Mouse (Mus musculus) limb, embryonic 11.5 days (tissue): ENCODE measurements at regions not wholly inside any gene's neighbourhood (a gene's known extent, or its start where the extent isn't known, plus 50 kb on each side); places are given as distances from the start of the nearest gene placed in this dataset.

Experiments used
- ATAC-seq: fragments of 200-750 bp; cut with Nextera tagmentation; 2 replicates; pipeline ENCODE4 v1.8.0; 2017; ENCODE audit warnings: low read depth; ENCODE audit not compliant: insufficient number of reproducible peaks, low FRiP score, low TSS enrichment
- DNase-seq: peaks from one replicate; pipeline ENCODE4 v3.0.0-alpha.2; 2015; ENCODE audit warnings: low spot score
- H3K27ac ChIP-seq: fragments of 300-500 bp; sonication (generic); replicated peaks from 2 replicates; pipeline ENCODE4 v1.5.1; 2014; ENCODE audit warnings: low read depth, mild to moderate bottlenecking, low read length
- H3K27me3 ChIP-seq: fragments of 300-500 bp; sonication (generic); 2 replicates; pipeline ENCODE4 v1.6.1; 2014; ENCODE audit warnings: mild to moderate bottlenecking, low read length, mixed read lengths; ENCODE audit not compliant: control insufficient read depth, insufficient read depth
- H3K36me3 ChIP-seq: fragments of 300-500 bp; sonication (generic); 2 replicates; pipeline ENCODE4 v1.6.1; 2014; ENCODE audit warnings: mild to moderate bottlenecking, low read length, moderate library complexity, mixed read lengths; ENCODE audit not compliant: control insufficient read depth, insufficient read depth
- H3K4me1 ChIP-seq: fragments of 300-500 bp; sonication (generic); 2 replicates; pipeline ENCODE4 v1.6.1; 2014; ENCODE audit warnings: low read length, mixed read lengths; ENCODE audit not compliant: control insufficient read depth, insufficient read depth
- H3K4me2 ChIP-seq: fragments of 300-500 bp; sonication (generic); 2 replicates; pipeline ENCODE4 v1.6.1; 2014; ENCODE audit warnings: low read depth, mild to moderate bottlenecking, moderate library complexity; ENCODE audit not compliant: severe bottlenecking
- H3K4me3 ChIP-seq: fragments of 300-500 bp; sonication (generic); 2 replicates; pipeline ENCODE4 v1.5.1; 2014; ENCODE audit warnings: low read depth, low read length
- H3K9ac ChIP-seq: fragments of 300-500 bp; sonication (generic); 2 replicates; pipeline ENCODE4 v1.6.1; 2014; ENCODE audit warnings: mild to moderate bottlenecking, low read length
- H3K9me3 ChIP-seq: fragments of 300-500 bp; sonication (generic); 2 replicates; pipeline ENCODE4 v1.6.1; 2016; ENCODE audit warnings: low read length; ENCODE audit not compliant: control insufficient read depth
- WGBS: fragments of 180-500 bp; shearing (Covaris S2); extraction: QIAGEN DNeasy Blood & Tissue Kit; methylation state at CpG from one replicate; pipeline ENCODE4 v1.1.7; 2014; 5-methylcytosine and 5-hydroxymethylcytosine counted together

- no peak overlapping the region for H3K4me2 ChIP-seq
- no peaks in the 10 kb centered on the region for H3K4me1 ChIP-seq
- H3K9ac ChIP-seq: no peak overlapping the region
- no peaks in the 10 kb centered on the region for H3K36me3 ChIP-seq
- no peaks in the 10 kb centered on the region for H3K9me3 ChIP-seq
- ATAC-seq (no peak), DNase-seq (no peak)
- no peak overlapping the region for H3K4me3 ChIP-seq
- no peaks in the 10 kb centered on the region for H3K27me3 ChIP-seq
- H3K27ac ChIP-seq: no peak overlapping the region
- 92% methylated on average over 3 of the region's 3 CpGs for whole genome bisulfite sequencing
Observed at GRCm38 (mm10) chr10:19516011-19516410, 75.7 kb upstream of the Ifngr1 start.

- DNase-seq (no peak), ATAC-seq (no peak)
- Histone ChIP-seq H3K4me1 (no peaks in the 10 kb centered on the region), H3K27me3 (no peaks in the 10 kb centered on the region), H3K4me3 (no peak overlapping the region), H3K4me2 (no peak overlapping the region), H3K9ac (no peak overlapping the region), H3K36me3 (no peaks in the 10 kb centered on the region), H3K9me3 (no peaks in the 10 kb centered on the region), H3K27ac (no peak overlapping the region)
- 74% methylated on average over 2 of the region's 2 CpGs for WGBS
Observed at GRCm38 (mm10) chr10:19517093-19517492, 74.7 kb upstream of the Ifngr1 start.

GRCm38 (mm10) chr10:19518763-19519162, 73.0 kb upstream of the Ifngr1 start:
- Histone ChIP-seq H3K4me1 (no peaks in the 10 kb centered on the region), H3K9ac (no peak overlapping the region), H3K27me3 (no peaks in the 10 kb centered on the region), H3K9me3 (no peaks in the 10 kb centered on the region), H3K36me3 (no peaks in the 10 kb centered on the region), H3K4me2 (no peak overlapping the region), H3K27ac (no peak overlapping the region), H3K4me3 (no peak overlapping the region)
- 14% methylated on average over 6 of the region's 6 CpGs for WGBS
- DNase-seq: no peak
- ATAC-seq: no peak

DNA sequence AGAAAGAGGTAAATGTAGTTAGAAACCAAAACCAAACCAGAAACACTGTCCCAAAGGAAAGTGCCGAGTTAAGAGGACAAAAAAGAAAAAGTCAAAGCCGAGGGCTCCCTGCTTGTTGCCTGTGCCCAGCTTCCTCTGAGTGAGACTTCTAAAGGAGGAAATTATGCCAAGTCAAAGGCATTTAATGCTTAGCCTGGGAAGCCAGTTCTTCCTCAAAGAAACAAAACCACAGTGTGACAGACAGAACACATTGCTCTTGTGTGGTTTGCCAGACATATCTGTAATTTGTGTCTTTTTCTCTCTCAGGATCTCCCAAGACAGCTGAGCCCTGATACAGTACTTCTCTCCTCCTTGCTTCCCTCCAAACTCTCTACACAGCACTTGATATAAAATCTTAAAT, 69.6 kb upstream of the Ifngr1 start:
- 85% methylated on average over 2 of the region's 2 CpGs for WGBS
- no peak overlapping the region for H3K4me3 ChIP-seq
- ATAC-seq (no peak), DNase-seq (no peak)
- H3K4me2 ChIP-seq: no peak overlapping the region
- no peaks in the 10 kb centered on the region for H3K9me3 ChIP-seq
- H3K4me1 ChIP-seq: no peaks in the 10 kb centered on the region
- H3K36me3 ChIP-seq: no peaks in the 10 kb centered on the region
- no peak overlapping the region for H3K27ac ChIP-seq
- H3K27me3 ChIP-seq: no peaks in the 10 kb centered on the region
- no peak overlapping the region for H3K9ac ChIP-seq

DNA sequence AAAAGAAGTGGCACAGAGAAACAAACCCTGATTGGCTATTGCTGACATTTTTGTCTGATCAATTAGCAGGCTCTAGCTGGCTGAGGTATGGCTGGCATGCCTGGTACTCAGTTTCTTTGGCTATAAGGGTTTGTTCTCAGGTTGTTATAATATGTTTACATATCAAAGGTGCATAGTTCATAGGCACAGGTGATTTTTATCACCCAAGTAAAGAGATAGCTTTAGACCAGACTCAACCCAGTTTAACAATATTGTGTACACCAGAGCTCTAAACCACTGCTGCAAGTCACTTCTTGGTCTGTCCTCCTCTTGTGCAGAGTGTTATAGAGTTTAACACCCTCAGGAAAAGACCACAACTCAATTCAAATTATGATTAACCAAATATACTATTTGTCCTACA, 65.8 kb upstream of the Ifngr1 start:
- Histone ChIP-seq H3K9me3 (no peaks in the 10 kb centered on the region), H3K27me3 (no peaks in the 10 kb centered on the region), H3K27ac (no peak overlapping the region), H3K36me3 (no peaks in the 10 kb centered on the region), H3K9ac (no peak overlapping the region), H3K4me1 (no peaks in the 10 kb centered on the region), H3K4me2 (no peak overlapping the region), H3K4me3 (no peak overlapping the region)
- ATAC-seq (no peak), DNase-seq (no peak)

- ATAC-seq (no peak), DNase-seq (no peak)
- Histone ChIP-seq H3K4me3 (no peak overlapping the region), H3K36me3 (no peaks in the 10 kb centered on the region), H3K27me3 (no peaks in the 10 kb centered on the region), H3K4me2 (no peak overlapping the region), H3K4me1 (no peaks in the 10 kb centered on the region), H3K9me3 (no peaks in the 10 kb centered on the region), H3K27ac (no peak overlapping the region), H3K9ac (no peak overlapping the region)
- WGBS: 38% methylated on average over 1 of the region's 1 CpGs
Observed at GRCm38 (mm10) chr10:19526353-19526752, 65.4 kb upstream of the Ifngr1 start.

- WGBS: 91% methylated on average over 5 of the region's 5 CpGs
- H3K27ac ChIP-seq: no peak overlapping the region
- ATAC-seq (no peak), DNase-seq (no peak)
- no peaks in the 10 kb centered on the region for H3K4me1 ChIP-seq
- no peak overlapping the region for H3K9ac ChIP-seq
- H3K36me3 ChIP-seq: no peaks in the 10 kb centered on the region
- no peaks in the 10 kb centered on the region for H3K9me3 ChIP-seq
- no peak overlapping the region for H3K4me2 ChIP-seq
- no peaks in the 10 kb centered on the region for H3K27me3 ChIP-seq
- no peak overlapping the region for H3K4me3 ChIP-seq
Observed at GRCm38 (mm10) chr10:19529655-19530054, 62.1 kb upstream of the Ifngr1 start.

DNA sequence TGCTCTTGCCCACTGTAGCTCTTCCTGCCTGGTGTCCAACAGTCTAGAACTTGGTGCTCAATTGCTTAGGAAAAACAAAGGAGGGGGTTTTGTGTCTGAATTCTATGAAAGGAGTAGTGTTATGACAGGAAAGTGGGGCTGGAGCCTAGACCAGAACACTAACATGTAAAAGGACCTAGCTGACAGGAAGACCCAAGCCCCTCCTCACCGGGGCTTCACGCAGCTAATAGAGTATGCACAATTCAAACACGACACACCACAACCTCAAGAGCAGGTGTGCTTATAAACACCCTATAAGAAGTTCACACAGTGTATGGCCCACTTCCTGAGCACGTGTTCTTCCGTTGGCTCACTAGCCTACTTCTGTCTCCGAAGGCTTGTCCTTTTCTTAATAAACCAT, 61.7 kb upstream of the Ifngr1 start:
- 91% methylated on average over 6 of the region's 6 CpGs for WGBS
- ATAC-seq (no peak), DNase-seq (no peak)
- no peaks in the 10 kb centered on the region for H3K27me3 ChIP-seq
- no peaks in the 10 kb centered on the region for H3K4me1 ChIP-seq
- H3K4me2 ChIP-seq: no peak overlapping the region
- no peak overlapping the region for H3K9ac ChIP-seq
- no peaks in the 10 kb centered on the region for H3K36me3 ChIP-seq
- H3K4me3 ChIP-seq: no peak overlapping the region
- H3K9me3 ChIP-seq: no peaks in the 10 kb centered on the region
- H3K27ac ChIP-seq: no peak overlapping the region

DNA sequence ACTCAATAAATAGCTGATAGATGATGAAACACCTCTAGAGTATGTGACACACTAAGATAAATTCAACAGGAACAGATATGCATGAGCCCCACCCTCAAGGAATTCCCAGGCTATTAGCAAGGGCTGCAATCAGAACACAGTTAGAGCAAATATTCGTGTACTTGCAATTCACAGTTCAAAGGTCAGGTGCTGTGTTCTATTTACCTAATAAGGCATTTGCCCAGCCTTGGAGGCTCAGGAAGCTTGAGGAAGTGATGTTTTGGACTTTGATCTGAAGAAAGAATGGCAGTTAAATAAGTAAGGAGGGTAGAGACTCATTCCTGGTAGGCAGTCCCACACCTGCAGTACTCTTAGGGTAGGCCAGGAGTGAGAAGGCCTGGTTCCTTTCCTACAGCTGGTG, 60.3 kb upstream of the Ifngr1 start:
- H3K9ac ChIP-seq: no peak overlapping the region
- no peaks in the 10 kb centered on the region for H3K4me1 ChIP-seq
- no peak overlapping the region for H3K4me3 ChIP-seq
- no peak for ATAC-seq
- WGBS: 22% methylated on average over 1 of the region's 1 CpGs
- no peaks in the 10 kb centered on the region for H3K9me3 ChIP-seq
- H3K4me2 ChIP-seq: no peak overlapping the region
- no peaks in the 10 kb centered on the region for H3K27me3 ChIP-seq
- no peaks in the 10 kb centered on the region for H3K36me3 ChIP-seq
- no peak for DNase-seq
- H3K27ac ChIP-seq: no peak overlapping the region
